Mouse (Mus musculus) midbrain, embryonic 13.5 days (tissue): ENCODE results near the gene Appl1. TPM values are rescaled to one million over a fixed set of nuclear protein-coding genes. Genes with fewer than 3 reads are reported as not detected.
"Not testable (repeated sequence)": the region's sequence is repeated elsewhere in the genome, so short reads cannot be mapped to it uniquely, and the experiment has no call there.

Source experiments
- ATAC-seq: fragments of 200-750 bp; cut with Nextera tagmentation; 2 replicates; pipeline ENCODE4 v1.8.0; 2017; ENCODE audit warnings: mild to moderate bottlenecking, moderate TSS enrichment, moderate library complexity
- H3K27ac ChIP-seq: fragments of 300-500 bp; sonication (generic); 2 replicates; pipeline ENCODE4 v1.5.1; 2015; ENCODE audit warnings: inconsistent platforms, mild to moderate bottlenecking, moderate library complexity
- H3K27me3 ChIP-seq: fragments of 300-500 bp; sonication (generic); 2 replicates; pipeline ENCODE4 v1.6.1; 2015; ENCODE audit warnings: mild to moderate bottlenecking, inconsistent platforms
- H3K36me3 ChIP-seq: fragments of 300-500 bp; sonication (generic); 2 replicates; pipeline ENCODE4 v1.6.1; 2015; ENCODE audit warnings: mild to moderate bottlenecking, inconsistent platforms
- H3K4me1 ChIP-seq: fragments of 300-500 bp; sonication (generic); replicated peaks from 2 replicates; pipeline ENCODE4 v1.6.1; 2015; ENCODE audit warnings: inconsistent platforms
- H3K4me2 ChIP-seq: fragments of 300-500 bp; sonication (generic); replicated peaks from 2 replicates; pipeline ENCODE4 v1.6.1; 2015; ENCODE audit warnings: moderate library complexity, mild to moderate bottlenecking, inconsistent platforms
- H3K4me3 ChIP-seq: fragments of 300-500 bp; sonication (generic); replicated peaks from 2 replicates; pipeline ENCODE4 v1.5.1; 2015; ENCODE audit warnings: mild to moderate bottlenecking, inconsistent platforms
- H3K9ac ChIP-seq: fragments of 300-500 bp; sonication (generic); replicated peaks from 2 replicates; pipeline ENCODE4 v1.6.1; 2015; ENCODE audit warnings: mild to moderate bottlenecking, inconsistent platforms
- H3K9me3 ChIP-seq: fragments of 300-500 bp; sonication (generic); 2 replicates; pipeline ENCODE4 v1.6.1; 2016; ENCODE audit warnings: mild to moderate bottlenecking, inconsistent platforms
- WGBS: fragments of 180-500 bp; shearing (Covaris S2); methylation state at CpG from one replicate; pipeline ENCODE4 v1.1.7; 2015; 5-methylcytosine and 5-hydroxymethylcytosine counted together
- polyA plus RNA-seq: library from polyadenylated mRNA; unstranded; fragments of >200 nt; fragmentation: Nextera tagmentation; extraction: Ambion mirVana; gene quantifications from 2 replicates; pipeline ENCODE4 v1.2.1, GENCODE M21; 2015

Appl1 gene
- polyA plus RNA-seq, 1 experiment from 2014 or later: 57.8 TPM

DNA sequence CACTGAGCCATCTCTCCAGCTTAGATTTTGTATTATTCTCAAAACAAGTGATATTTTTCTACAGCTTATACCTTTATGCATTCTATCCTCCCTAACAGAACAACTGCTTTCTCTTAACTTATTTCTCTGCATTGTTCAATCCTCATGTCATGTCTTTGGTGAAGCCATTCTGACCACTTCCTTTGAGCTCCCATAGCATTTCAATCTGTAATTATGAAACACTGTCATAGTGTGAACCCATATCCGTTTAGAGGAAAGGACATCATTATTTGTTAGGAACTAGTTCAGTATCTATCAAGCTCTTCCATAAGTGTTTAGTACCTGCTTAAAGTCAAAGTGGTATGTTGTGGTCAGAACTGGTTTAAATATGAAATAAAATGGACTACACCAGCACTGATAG, 10.5 kb downstream of the Appl1 start:
- ATAC-seq: no peak
- H3K4me1 ChIP-seq: no peaks in the 10 kb centered on the region
- no peak overlapping the region for H3K4me2 ChIP-seq
- 87% methylated on average over 1 of the region's 1 CpGs for WGBS
- no peaks in the 10 kb centered on the region for H3K9me3 ChIP-seq
- no peak overlapping the region for H3K9ac ChIP-seq
- peaks cover 31% of the 10 kb centered on the region for H3K36me3 ChIP-seq
- H3K27me3 ChIP-seq: no peaks in the 10 kb centered on the region
- H3K27ac ChIP-seq: no peak overlapping the region
- no peak overlapping the region for H3K4me3 ChIP-seq

DNA sequence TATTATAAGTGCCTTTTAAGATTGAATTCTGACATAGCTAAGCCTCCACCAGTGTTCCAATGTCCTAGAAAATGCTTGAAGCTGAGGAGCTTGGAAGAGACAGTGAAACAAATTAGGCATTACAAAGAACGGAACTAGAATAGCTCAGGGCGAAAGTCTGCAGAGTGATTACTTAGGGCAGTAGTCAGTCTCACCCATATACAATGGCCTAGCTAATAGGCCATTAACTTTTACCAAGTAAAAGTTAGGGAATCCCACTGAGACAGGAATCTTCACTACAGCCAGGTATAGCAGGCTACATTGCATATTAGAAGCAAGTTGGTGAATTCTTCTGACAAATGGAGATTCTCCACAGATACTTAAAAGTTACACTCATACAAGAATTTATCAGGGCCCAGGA, 14.9 kb downstream of the Appl1 start:
- ATAC-seq, H3K9me3 ChIP-seq, H3K9ac ChIP-seq, H3K4me2 ChIP-seq, H3K4me1 ChIP-seq, H3K27me3 ChIP-seq, H3K4me3 ChIP-seq, H3K27ac ChIP-seq: not testable (repeated sequence)
- WGBS: 79% methylated on average over 2 of the region's 2 CpGs
- H3K36me3 ChIP-seq: peaks cover 36% of the 10 kb centered on the region

DNA sequence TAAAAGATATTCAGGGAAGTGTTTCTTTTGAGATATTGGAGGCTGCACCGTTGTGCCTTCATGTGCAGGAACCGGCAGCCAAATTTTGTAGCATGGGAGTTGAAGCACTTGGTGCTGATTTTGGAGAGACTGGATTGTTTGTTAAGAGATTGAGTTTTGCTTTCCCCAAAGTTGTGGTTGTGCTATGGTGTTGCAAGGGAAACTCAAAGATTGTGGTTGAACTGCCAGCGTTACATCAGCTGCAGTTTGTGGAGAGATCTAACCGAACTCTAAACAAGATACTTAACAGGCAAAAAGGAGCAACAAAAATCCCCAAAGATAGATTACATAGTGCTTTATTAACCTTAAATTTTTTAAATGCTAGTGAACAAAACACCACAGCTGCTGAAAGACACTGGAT, 35.5 kb downstream of the Appl1 start:
- Histone ChIP-seq H3K9ac (no peak overlapping the region), H3K27me3 (no peaks in the 10 kb centered on the region), H3K4me2 (no peak overlapping the region), H3K27ac (no peak overlapping the region), H3K4me1 (no peaks in the 10 kb centered on the region), H3K4me3 (no peak overlapping the region), H3K9me3 (no peaks in the 10 kb centered on the region), H3K36me3 (peaks cover 47% of the 10 kb centered on the region)
- no peak for ATAC-seq
- WGBS: 94% methylated on average over 4 of the region's 4 CpGs

DNA sequence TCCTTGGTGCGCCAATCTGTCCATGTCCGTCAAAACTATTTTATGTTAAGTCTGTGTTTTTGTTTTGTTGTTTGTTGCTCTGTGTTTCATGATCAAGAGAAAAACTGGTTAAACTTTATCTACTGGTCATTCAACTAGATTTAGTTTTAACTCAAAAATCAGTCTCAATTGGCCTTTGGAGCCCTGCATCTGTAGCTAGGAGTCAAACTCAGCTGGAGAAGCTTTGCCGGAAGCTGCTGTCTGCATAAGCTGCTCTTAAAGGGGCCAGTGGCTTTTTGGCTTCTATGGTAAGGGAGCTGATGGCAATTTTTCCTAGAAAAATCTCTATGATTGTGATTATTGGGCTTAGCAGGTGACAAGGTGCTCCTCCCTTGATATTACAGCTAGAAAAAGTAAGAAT, 36.1 kb downstream of the Appl1 start:
- Histone ChIP-seq H3K9me3 (no peaks in the 10 kb centered on the region), H3K4me2 (no peak overlapping the region), H3K4me1 (no peaks in the 10 kb centered on the region), H3K27ac (no peak overlapping the region), H3K27me3 (no peaks in the 10 kb centered on the region), H3K4me3 (no peak overlapping the region), H3K36me3 (peaks cover 43% of the 10 kb centered on the region), H3K9ac (no peak overlapping the region)
- ATAC-seq: no peak
- 84% methylated on average over 3 of the region's 3 CpGs for WGBS

DNA sequence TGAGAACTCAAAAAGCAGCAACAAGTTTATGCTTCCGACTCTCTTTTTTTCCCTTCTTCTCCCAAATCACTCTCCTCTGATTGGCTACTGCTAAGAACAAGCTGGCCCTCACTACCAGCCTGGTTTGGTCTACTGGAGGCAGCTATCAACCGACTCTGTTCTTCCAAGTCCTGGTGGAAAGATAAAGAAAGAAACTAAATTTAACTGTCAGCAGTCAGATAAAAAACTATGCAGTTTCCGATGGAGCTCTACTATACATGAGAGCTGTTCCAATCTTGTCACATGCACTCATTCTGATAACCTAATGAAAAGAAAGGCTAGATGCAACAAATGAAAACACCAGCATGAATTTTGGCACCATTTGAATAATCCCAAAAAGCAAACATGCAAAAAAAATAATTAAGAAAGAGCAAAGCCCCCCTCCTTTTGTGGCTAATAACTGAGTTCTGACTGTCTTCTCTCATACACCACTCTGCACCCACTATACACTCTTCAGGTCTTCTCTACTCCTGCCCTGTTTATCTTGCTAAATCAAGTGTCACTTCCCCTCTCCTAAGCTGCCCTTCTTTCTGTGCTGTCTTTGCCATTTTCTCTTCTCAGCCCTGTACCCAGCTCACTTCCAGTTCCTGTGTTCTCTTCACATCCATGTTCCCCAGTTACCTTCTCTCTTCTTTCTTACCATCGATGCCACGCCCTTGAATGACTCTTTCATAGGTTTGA, 47.2 kb downstream of the Appl1 start:
- no peak overlapping the region for H3K9ac ChIP-seq
- H3K4me3 ChIP-seq: no peak overlapping the region
- no peak overlapping the region for H3K4me2 ChIP-seq
- H3K9me3 ChIP-seq: no peaks in the 10 kb centered on the region
- H3K27ac ChIP-seq: no peak overlapping the region
- H3K27me3 ChIP-seq: no peaks in the 10 kb centered on the region
- ATAC-seq: no peak
- WGBS: 94% methylated on average over 5 of the region's 5 CpGs
- peaks cover 56% of the 10 kb centered on the region for H3K36me3 ChIP-seq
- no peaks in the 10 kb centered on the region for H3K4me1 ChIP-seq

DNA sequence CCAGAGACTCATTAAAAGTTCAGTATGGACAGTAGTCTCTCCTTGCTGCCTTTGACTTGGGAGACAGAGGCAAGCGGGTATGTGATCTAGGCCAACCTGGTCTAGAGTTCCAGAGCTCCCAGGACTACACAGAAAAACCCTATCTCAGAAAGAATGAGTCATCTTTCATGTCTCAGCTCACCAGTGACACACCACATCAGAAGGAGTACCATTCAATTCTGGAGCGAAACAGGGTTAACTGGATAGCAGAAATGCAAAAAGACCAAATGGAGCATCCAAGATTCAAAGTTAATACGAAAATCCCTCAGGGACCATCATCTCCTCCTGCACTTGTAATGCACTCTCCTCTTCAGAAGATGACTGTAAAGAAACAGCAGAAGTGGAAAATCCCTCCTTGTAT, 51.7 kb downstream of the Appl1 start:
- Histone ChIP-seq H3K27me3 (no peaks in the 10 kb centered on the region), H3K9me3 (no peaks in the 10 kb centered on the region), H3K9ac (no peak overlapping the region), H3K4me3 (no peak overlapping the region), H3K27ac (no peak overlapping the region), H3K4me1 (no peaks in the 10 kb centered on the region), H3K36me3 (peaks cover 35% of the 10 kb centered on the region), H3K4me2 (no peak overlapping the region)
- ATAC-seq: no peak
- WGBS: 94% methylated on average over 3 of the region's 3 CpGs

DNA sequence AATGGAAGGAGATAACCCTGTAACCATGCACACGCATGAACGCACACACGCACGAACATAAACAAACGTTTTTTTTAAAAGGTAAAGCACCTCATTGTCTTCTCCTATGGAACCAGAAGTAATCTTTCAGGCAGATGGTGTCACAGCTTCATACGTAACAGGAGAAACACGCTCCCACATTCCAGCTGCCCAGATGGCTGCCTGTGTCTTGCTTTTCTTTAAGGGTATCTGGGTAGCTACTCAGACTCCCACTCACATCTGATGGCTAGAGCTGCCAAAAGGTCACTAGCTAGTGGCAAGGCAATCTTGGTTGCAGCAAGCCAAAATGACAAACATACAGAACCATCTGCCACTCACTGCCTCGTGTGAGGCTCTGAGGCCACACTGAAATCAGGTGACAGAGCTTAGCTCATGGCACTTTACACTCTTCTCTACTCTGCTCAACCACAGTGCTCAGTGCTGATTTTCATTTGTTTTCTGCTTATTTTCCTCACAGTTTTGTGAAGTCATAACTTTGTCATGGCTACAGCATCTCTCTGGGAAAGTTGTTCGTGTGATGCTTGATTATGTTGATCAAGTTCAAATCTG, 57.3 kb downstream of the Appl1 start:
- peaks cover 2% of the 10 kb centered on the region; the same call in 1 of the 2 replicates for H3K36me3 ChIP-seq
- H3K9me3 ChIP-seq: no peaks in the 10 kb centered on the region
- H3K9ac ChIP-seq: no peak overlapping the region
- ATAC-seq: no peak
- WGBS: 67% methylated on average over 9 of the region's 9 CpGs
- no peak overlapping the region for H3K27ac ChIP-seq
- H3K4me1 ChIP-seq: no peaks in the 10 kb centered on the region
- H3K27me3 ChIP-seq: no peaks in the 10 kb centered on the region
- no peak overlapping the region for H3K4me3 ChIP-seq
- H3K4me2 ChIP-seq: no peak overlapping the region

DNA sequence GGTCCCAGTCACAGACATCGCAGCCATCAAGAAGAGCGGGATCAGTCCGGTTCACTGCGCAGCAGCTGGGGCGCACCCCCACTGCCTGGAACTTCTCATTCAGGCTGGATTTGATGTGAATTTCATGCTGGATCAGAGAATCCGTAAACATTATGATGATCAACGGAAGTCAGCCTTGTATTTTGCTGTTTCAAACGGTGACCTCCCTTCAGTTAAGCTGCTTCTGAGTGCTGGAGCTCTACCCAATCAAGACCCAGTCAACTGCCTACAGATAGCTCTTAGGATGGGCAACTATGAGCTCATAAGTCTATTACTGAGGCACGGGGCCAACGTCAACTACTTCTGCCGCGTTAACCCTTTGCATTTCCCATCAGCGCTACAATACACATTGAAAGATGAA, 59.2 kb downstream of the Appl1 start:
- H3K4me3 ChIP-seq: no peak overlapping the region
- ATAC-seq: no peak
- 90% methylated on average over 13 of the region's 13 CpGs for WGBS
- H3K9ac ChIP-seq: no peak overlapping the region
- H3K4me1 ChIP-seq: no peaks in the 10 kb centered on the region
- H3K27ac ChIP-seq: no peak overlapping the region
- H3K9me3 ChIP-seq: no peaks in the 10 kb centered on the region
- H3K4me2 ChIP-seq: no peak overlapping the region
- H3K27me3 ChIP-seq: no peaks in the 10 kb centered on the region
- H3K36me3 ChIP-seq: no peaks in the 10 kb centered on the region

DNA sequence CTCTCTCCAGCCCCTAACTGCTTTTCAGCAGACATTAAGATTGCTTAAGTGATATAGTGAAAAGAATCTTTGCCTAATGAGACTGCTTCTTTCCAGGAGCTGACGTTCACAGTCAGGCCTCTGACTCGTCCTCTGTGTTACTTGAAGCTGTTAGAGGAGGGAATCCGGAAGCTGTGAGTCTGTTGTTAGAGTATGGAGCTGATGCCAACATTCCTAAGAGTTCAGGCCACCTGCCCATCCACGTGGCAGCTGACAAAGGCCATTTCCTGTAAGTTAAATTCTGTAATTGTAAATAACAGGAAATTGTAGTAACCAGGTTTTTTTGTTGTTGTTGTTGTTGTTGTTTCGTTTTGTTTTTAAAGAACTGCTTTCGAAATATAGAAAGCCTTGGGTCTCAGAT, 59.8 kb downstream of the Appl1 start:
- H3K9me3 ChIP-seq: no peaks in the 10 kb centered on the region
- WGBS: 78% methylated on average over 6 of the region's 6 CpGs

DNA sequence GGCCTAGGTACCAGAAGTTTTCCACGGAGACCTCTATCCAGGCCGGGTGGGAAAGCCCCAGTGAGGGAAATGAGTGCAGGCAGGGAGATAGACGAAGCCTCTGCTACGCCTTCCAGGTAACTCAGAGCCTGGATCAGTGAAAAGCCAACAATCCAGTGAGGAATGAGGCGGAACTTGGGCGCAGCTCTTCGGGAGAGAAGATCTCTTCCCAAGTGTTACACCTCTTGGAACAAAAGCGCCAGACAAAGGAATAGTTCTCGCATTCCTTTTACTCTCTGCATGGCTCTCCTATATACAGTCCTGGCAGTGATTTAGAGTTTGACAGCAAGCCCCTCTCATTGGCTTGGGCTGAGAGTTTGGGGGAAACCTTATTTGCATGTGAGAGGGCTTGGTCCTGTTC, 60.6 kb downstream of the Appl1 start:
- H3K9me3 ChIP-seq, H3K27me3 ChIP-seq, H3K27ac ChIP-seq, ATAC-seq, H3K4me3 ChIP-seq, H3K4me1 ChIP-seq, H3K4me2 ChIP-seq, H3K9ac ChIP-seq, H3K36me3 ChIP-seq: not testable (repeated sequence)
- WGBS: 38% methylated on average over 9 of the region's 9 CpGs

More for the DNA sequence above, 59.8 kb downstream of the Appl1 start:
- Histone ChIP-seq H3K27ac (no peak overlapping the region), H3K4me2 (no peak overlapping the region), H3K27me3 (no peaks in the 10 kb centered on the region), H3K4me1 (no peaks in the 10 kb centered on the region), H3K4me3 (no peak overlapping the region), H3K9ac (no peak overlapping the region), H3K36me3 (no peaks in the 10 kb centered on the region)
- no peak for ATAC-seq

DNA sequence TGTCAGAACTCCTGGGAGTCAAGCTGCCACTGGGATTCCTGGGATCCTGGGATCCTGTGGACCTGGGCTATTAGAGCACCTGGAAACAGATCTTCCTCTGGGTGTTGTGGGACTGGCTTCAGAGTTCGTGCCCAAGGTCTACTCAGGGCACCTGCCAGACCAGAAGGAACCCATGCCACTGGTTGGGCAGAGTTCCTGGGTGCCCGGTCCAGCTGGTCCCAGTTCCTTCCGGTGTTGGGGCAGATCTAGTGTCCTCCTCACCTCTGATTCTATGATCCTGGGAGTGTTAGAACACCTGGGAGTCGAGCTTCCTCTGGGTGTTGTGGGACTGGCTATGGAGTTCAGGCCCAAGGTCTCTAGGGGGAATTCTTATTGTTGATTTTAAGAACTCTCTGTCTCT, 63.6 kb downstream of the Appl1 start:
- H3K4me1 ChIP-seq: no peaks in the 10 kb centered on the region
- H3K9ac ChIP-seq: no peak overlapping the region
- no peaks in the 10 kb centered on the region for H3K9me3 ChIP-seq
- H3K27me3 ChIP-seq: no peaks in the 10 kb centered on the region
- H3K27ac ChIP-seq: no peak overlapping the region
- no peaks in the 10 kb centered on the region for H3K36me3 ChIP-seq
- H3K4me2 ChIP-seq: no peak overlapping the region
- H3K4me3 ChIP-seq: no peak overlapping the region
- WGBS: 86% methylated on average over 4 of the region's 4 CpGs
- ATAC-seq: no peak

DNA sequence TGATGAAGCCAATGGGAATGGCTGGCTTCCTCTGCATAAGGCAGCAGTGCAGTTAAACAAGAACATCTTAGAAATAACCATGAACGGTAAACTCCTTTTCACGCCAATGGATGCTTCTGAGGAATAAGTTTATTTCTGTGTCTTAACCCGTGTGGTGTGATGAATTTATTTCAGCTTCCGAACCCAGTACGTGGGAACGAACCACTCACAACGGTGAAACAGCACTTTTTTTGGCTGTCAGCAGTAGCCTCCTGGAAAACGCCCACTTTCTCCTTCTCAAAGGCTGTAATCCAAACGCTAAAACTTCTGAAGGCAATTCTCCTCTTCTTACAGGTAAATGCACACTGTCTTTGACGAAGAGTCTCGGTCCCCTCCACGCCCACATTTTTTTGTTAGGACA, 70.1 kb downstream of the Appl1 start:
- Histone ChIP-seq H3K4me1 (no peaks in the 10 kb centered on the region), H3K36me3 (no peaks in the 10 kb centered on the region), H3K4me2 (no peak overlapping the region), H3K4me3 (no peak overlapping the region), H3K27ac (no peak overlapping the region), H3K9ac (no peak overlapping the region), H3K27me3 (no peaks in the 10 kb centered on the region), H3K9me3 (no peaks in the 10 kb centered on the region)
- ATAC-seq: no peak
- WGBS: 91% methylated on average over 12 of the region's 12 CpGs

DNA sequence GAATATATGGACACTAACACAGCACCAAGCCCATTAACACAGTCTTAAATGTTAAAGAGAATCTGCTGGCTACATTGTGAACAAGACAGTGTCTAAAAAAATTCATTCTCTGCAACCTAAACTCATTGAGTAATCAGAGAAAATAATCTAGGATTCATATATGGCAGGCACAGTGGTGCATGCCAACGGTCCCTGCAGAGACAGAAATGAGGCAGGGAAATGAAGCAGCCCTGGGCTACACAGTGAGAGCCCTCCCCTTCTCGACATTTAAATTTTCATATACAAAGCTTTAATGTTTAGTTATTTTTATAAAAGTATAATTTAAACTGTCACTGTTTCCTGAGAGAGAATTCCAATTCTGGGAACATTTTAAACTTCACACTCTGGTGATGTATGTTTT, 71.5 kb downstream of the Appl1 start:
- Histone ChIP-seq H3K27ac (no peak overlapping the region), H3K4me1 (no peaks in the 10 kb centered on the region), H3K4me2 (no peak overlapping the region), H3K27me3 (no peaks in the 10 kb centered on the region), H3K4me3 (no peak overlapping the region), H3K9me3 (no peaks in the 10 kb centered on the region), H3K9ac (no peak overlapping the region), H3K36me3 (no peaks in the 10 kb centered on the region)
- ATAC-seq: no peak
- 89% methylated on average over 2 of the region's 2 CpGs for WGBS
